Mouse (Mus musculus): ENCODE measurements around the gene Tarbp2.

Tarbp2 gene

DNA sequence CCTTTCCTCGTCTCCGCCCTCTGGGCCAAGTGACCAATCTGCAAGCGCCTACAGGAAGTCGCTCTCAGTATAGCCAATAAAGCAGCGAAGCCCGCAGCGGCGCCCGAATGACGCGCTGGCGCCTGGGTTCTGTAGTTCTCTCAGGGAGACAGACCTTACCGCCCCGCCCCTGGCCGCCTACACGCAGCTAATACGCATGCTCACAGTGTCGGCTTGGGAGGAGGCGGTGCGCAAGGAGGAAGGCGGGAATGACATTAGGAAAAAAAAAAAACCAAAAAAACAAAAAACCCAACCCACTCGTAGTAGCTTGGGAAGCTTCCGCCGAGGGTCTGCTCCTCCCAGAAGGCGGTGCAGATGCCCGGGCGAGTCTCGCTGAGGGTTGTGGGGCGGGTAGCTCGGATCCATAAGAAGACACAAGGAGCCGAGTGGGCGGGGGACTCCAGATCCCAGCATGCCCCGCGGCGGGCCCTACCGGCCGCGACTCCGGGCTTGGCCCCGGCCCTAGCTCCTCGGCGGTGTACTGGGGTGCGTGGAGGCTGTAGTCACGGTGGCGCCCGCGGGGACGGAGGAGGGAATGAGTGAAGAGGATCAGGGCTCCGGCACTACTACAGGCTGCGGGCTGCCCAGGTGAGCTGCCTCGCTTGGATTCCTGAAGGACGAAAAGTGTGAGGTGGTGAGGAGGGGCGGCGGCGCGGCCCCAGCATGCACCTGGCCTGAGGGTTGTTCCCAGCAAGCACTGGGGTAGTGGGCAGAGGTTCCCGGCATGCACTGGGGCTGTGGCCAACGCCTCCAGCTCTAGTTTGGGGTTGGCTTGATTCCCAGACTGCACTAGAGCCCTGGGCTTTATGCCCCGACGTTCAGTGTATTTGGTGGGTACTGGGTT lies at the start of gene Tarbp2:
TSS of gene Tarbp2 (plus strand) at position 217 of the 883 bp plus-strand sequence.
- DNase-seq (ENCODE audit: extremely low spot score), result peak; percentile 98

GRCm38 (mm10) chr15:102468675-102469370 lies 49.2 kb upstream of the Tarbp2 start:
- no peak for DNase-seq (ENCODE audit: extremely low spot score)

- peak; percentile 97 for DNase-seq (ENCODE audit: extremely low spot score)
Observed at GRCm38 (mm10) chr15:102470183-102470604, 47.8 kb upstream of the Tarbp2 start, which contains the start of gene Pcbp2. Pcbp2 (plus strand) TSS chr15:102470539.

GRCm38 (mm10) chr15:102470605-102471294 lies 47.2 kb upstream of the Tarbp2 start:
- DNase-seq (ENCODE audit: extremely low spot score), result peak; percentile 91

DNA sequence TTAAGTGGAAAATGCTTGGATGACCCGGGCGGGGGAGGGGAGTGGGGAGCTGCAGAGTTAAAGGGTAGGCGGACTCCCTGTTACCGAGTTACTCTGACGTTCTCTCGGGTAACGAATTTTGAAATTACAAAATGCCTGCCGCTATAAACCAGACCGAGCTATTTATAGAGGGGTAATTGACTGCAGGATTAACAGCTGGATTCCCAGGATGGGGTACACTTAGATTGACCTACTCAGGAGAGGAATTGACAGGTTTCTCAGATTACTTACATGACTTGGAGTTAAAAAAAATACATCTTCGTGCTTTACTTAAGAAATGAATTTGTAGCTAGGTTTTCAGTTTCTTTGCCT lies 46.7 kb upstream of the Tarbp2 start:
- DNase-seq (ENCODE audit: extremely low spot score), result no peak

DNA sequence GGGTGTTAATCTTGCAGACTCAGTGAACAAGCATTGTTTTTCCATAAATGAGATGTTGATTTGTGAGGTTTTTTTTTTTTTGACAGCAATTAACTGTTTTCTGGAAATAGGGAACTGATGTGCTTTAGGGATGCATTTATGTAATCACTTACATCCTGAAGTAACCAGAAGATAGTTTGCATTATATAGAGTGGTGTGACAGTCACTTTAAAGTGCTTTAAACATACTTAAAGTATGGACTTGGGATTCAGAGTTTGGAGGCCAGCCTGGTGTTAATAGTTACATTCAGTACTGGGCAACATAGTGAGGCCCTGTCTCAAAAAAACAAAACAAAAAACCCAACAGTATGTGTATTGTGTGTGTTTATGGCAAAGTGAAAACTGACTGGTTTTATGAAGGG lies 46.3 kb upstream of the Tarbp2 start:
- no peak for DNase-seq (ENCODE audit: extremely low spot score)

GRCm38 (mm10) chr15:102473246-102473645 lies 44.7 kb upstream of the Tarbp2 start:
- no peak for DNase-seq (ENCODE audit: extremely low spot score)

DNA sequence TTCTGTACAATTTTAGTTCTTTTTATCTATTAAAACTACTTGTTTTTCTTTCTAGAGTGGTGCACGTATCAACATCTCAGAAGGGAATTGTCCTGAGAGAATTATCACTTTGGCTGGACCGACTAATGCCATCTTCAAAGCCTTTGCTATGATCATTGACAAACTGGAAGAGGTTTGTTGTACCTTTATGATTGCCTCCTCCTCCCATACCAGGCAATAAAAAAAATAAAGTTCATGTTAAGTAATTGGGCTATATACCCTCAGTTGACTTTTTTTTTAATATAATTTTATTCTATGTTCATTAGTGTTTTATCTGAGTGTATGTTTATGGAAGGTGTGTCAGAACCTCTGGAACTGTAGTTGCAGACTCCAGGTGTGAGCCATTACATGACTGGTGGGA lies 43.5 kb upstream of the Tarbp2 start:
- DNase-seq (ENCODE audit: extremely low spot score), result no peak

DNA sequence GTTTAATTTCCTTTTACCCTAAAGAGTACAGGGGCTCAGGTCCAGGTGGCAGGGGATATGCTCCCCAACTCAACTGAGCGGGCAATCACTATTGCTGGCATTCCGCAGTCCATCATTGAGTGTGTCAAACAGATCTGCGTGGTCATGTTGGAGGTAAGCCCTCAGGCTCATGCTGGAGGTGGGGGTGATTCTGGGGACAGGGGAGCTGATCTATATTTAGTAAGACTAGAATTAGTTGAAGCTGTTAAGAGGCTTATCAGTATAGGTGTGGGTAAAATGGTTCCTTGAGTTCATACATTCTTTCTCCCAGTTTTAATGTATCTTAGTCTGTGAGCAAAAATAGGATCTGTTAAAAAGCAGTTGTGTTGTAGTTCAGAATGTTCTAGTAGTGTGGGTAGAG lies 34.9 kb upstream of the Tarbp2 start:
- no peak for DNase-seq (ENCODE audit: extremely low spot score)

DNA sequence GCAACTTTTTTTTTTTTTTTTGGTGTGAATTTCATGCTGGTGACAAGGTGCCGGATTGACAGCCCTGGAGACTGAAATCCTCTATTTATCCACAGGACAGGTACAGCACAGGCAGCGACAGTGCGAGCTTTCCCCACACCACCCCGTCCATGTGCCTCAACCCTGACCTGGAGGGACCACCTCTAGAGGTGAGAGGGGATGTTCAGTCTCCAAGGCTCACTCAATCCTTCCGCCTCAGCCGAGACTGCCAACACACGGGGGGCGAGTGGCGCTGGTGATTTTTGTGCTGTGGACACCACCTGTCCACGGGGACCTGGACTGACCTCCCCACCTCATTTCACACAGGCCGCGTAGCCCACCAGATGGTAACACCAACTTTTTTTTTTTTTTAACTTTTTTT lies 32.1 kb upstream of the Tarbp2 start:
- DNase-seq (ENCODE audit: extremely low spot score), result no peak

DNA sequence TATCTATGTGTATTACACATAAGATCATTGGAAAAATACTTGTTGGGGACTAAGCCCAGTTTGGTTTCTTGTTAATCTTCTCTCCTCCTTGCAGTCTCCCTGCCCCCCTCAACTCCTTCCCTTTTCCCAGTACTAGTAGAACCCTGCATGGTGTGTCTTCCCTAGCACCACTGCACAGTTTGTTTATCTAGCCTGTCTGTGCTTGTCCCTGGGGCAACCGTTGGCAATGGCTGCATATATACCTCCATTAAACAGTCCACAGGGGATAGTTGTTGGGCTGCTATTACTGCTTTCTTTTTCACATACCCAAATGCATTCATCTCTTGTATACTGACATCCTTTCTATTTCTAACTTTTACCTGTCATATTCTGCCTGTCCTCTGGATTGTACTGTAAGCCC lies 30.3 kb upstream of the Tarbp2 start:
- DNase-seq (ENCODE audit: extremely low spot score), result no peak

- no peak for DNase-seq (ENCODE audit: extremely low spot score)
Observed at GRCm38 (mm10) chr15:102498322-102498721, 19.7 kb upstream of the Tarbp2 start.

DNA sequence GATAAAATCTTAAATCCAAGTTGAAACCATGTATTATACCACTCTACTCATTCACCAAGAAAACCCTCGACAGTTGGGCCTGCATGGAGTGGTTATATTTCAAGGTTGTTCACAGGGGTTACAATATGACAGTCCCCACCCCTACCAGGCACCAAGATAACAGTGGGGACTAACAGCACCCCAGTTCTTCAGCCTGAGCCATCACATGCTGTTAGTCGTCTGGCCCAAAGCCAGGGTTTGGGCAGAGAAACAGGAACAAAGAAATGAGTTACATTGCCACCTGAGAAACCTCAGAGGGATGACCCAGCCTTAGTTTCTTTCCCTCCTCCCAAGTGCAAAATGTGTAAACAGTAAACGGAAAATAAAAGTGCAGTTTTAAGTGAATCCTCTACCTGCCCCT lies 18.6 kb upstream of the Tarbp2 start:
- no peak for DNase-seq (ENCODE audit: extremely low spot score)

- no peak for DNase-seq (ENCODE audit: extremely low spot score)
Observed at GRCm38 (mm10) chr15:102499851-102500250, 18.1 kb upstream of the Tarbp2 start.

GRCm38 (mm10) chr15:102500479-102500878 lies 17.5 kb upstream of the Tarbp2 start:
- DNase-seq (ENCODE audit: extremely low spot score), result no peak

DNA sequence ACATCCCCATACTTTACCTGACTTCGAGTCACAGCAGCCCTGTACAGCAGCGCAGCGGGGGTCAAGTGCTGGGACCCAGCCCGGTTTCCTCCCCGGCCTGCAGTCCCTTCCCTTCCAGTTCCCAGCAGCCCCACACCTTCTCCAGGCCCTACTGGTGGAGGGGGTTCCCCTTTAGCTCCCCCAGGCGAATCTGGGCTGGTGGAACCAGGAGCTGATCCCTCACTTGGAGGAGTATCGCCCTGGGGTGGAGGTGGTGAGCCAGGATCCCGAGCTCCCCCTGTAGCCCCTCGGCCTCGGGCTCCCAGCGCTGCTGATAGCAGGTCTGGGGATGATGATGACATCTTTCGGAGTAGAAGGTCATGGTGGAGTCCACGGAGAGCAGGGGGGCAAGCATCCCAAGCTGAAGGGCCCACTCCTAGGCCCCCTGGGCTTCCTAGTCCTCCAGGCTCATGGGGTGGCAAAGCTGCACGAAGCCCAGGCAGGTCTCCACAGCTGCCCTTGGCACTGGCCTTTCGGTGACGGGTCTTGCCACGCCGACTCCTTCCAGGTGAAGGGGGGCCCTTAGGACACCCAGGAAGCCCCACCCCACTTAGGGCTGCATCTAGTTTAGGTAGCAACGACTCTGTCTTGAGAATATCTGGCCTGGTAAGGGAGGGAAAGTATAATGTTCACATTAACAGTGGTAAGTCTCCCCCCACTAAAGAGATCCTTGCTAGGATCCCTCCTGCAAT lies 16.7 kb upstream of the Tarbp2 start:
- DNase-seq (ENCODE audit: extremely low spot score), result no peak

DNA sequence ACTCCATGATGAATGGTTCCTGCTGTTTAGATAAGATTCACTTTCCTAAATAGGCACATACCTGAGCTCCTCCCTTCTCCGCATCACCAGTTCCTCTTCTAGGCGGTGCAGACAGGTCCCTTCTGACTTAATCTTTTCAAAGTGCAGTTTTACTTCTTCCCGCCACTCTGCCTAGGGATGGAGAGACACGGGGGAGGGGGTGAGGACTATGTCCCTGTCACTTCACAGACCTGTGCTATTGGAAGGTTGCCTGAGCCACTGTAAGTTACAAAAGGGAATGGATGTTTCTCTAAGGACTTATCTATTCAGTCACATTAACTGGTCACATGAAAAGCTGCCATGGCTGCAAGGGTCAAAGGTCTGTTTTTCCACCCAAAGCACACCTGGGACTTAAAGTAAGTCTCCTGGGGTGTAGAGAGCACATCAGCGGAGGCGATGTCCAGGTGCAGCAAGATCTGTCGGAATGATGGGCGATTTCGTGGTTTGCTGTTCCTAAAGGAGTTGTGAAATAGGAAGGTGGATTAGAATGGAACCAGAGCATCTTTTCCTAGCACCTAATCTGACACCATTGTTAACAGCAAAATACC lies 15.6 kb upstream of the Tarbp2 start:
- DNase-seq (ENCODE audit: extremely low spot score), result no peak

DNA sequence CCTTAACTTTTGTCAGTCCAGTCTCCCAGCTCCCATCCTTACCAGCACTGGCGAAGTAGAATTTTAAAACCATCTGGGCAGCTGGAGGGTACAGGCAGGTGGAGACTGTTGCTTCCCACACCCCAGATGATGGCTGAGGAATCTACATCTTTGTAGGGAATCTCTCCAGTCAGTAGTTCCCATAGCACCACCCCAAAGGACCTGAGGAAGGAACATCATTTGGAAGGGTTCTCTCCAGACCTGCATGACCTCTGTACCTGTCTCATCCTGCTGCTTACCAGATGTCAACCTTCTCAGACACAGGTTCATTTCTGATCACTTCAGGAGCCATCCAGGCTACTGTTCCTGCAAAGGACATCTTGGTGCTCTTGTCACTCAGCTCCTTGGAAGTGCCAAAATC lies 14.5 kb upstream of the Tarbp2 start, which contains the start of gene Gm10337:
TSS of gene Gm10337 (plus strand) at position 276 of the 400 bp plus-strand sequence.
- no peak for DNase-seq (ENCODE audit: extremely low spot score)

- DNase-seq (ENCODE audit: extremely low spot score), result no peak
Observed at GRCm38 (mm10) chr15:102503924-102504782, 13.8 kb upstream of the Tarbp2 start.

GRCm38 (mm10) chr15:102505073-102505769 lies 12.8 kb upstream of the Tarbp2 start:
- no peak for DNase-seq (ENCODE audit: extremely low spot score)
